Mouse (Mus musculus): ENCODE measurements around the gene Slc39a3.

Slc39a3 gene

DNA sequence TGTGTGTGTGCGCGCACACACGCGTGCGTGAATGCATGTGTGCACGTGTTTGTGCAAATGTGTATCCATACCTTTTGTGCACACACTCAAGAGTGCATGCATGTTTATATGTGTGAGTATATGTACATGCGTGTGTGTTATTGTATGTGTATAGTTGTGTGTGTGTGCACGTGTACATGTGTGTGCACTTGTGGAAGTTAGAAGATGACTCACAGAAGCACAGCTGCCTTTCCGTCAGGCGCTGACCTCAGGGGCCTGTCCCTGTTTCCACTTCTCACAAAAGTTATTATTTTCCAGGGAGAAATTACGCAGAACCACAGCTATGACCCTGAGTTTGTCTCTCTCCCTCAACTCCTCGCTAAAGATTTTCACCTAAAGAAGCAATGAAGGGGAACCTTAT is 53.0 kb downstream of the Slc39a3 start:
- no peak for DNase-seq (ENCODE audit: low spot score)

DNA sequence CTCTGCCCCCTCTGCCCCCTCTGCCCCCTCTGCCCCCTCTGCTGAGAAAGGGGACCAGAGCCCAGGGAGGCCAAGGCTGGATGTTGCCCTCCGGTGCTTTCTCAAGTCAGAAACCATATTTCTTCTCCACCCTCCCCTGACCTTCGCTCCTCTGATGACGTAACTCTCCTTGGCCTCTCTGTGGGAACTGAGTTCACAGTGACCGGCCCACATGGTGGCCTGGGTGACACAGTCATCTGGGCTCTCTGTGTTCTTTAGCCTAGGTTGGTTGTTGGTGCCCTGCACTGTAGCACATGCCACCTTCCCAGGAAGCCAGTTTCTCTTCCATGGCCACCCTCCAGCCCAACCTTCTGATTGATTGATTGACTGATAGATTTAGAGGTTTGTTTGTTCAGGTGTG is 54.8 kb downstream of the Slc39a3 start:
- DNase-seq (ENCODE audit: low spot score) = no peak

GRCm38 (mm10) chr10:80981564-80982112 is 55.6 kb downstream of the Slc39a3 start:
- DNase-seq (ENCODE audit: low spot score) = no peak

All from MN1 (cell line).